Mouse (Mus musculus): ENCODE results near the gene Bsn. TPM values are rescaled to one million over a fixed set of nuclear protein-coding genes. Genes with fewer than 3 reads are reported as not detected.
A peak's percentile ranks its signal among the peaks of the same experiment; 100 is the strongest.

The Bsn gene
- polyA plus RNA-seq, 1 experiment from 2014 or later: 5.4 TPM

GRCm38 (mm10) chr9:108112719-108113340 is 77.4 kb downstream of the Bsn start:
- Histone ChIP-seq H3K4me1 (peaks cover 8% of the 10 kb centered on the region), H3K27ac (no peak overlapping the region), H3K9me3 (replicated peaks) (no peaks in the 10 kb centered on the region), H3K27me3 (peaks cover 27% of the 10 kb centered on the region), H3K9ac (no peak overlapping the region), H3K36me3 (peaks cover 68% of the 10 kb centered on the region), H3K4me3 (no peak overlapping the region), H3K4me2 (replicated peaks) (no peak overlapping the region)
- no peak for ATAC-seq (ENCODE audit: low FRiP score)
- 92% methylated on average over 18 of the region's 18 CpGs for WGBS

- Histone ChIP-seq H3K36me3 (peaks cover 66% of the 10 kb centered on the region), H3K4me1 (peaks cover 8% of the 10 kb centered on the region), H3K4me3 (no peak overlapping the region; the same call in 1 of the 2 replicates), H3K27ac (no peak overlapping the region), H3K9ac (0 out of 2 replicates have a peak overlapping the region, but pooled peaks have one; percentile 27), H3K4me2 (replicated peaks) (peak overlapping the region; percentile 38), H3K27me3 (peaks cover 27% of the 10 kb centered on the region), H3K9me3 (replicated peaks) (no peaks in the 10 kb centered on the region)
- WGBS: 75% methylated on average over 17 of the region's 17 CpGs
- no peak for ATAC-seq (ENCODE audit: low FRiP score)
These were observed 78.5 kb downstream of the Bsn start for GRCm38 (mm10) chr9:108111593-108112121.

- H3K27me3 ChIP-seq: peaks cover 27% of the 10 kb centered on the region
- H3K27ac ChIP-seq: 0 out of 2 replicates have a peak overlapping the region, but pooled peaks have one; percentile 17
- H3K9me3 ChIP-seq (replicated peaks): no peaks in the 10 kb centered on the region
- H3K36me3 ChIP-seq: peaks cover 65% of the 10 kb centered on the region
- no peak for ATAC-seq (ENCODE audit: low FRiP score)
- 0 out of 2 replicates have a peak overlapping the region, but pooled peaks have one; percentile 27 for H3K9ac ChIP-seq
- H3K4me2 ChIP-seq (replicated peaks): peak overlapping the region; percentile 38
- H3K4me1 ChIP-seq: peaks cover 8% of the 10 kb centered on the region
- WGBS: 17% methylated on average over 22 of the region's 22 CpGs
- H3K4me3 ChIP-seq: peak overlapping the region; percentile 23
These were observed 79.0 kb downstream of the Bsn start for GRCm38 (mm10) chr9:108111101-108111592.

GRCm38 (mm10) chr9:108110160-108110559 is 80.0 kb downstream of the Bsn start:
- Histone ChIP-seq H3K9ac (no peak overlapping the region), H3K27ac (no peak overlapping the region), H3K4me1 (peaks cover 16% of the 10 kb centered on the region), H3K9me3 (replicated peaks) (no peaks in the 10 kb centered on the region), H3K4me3 (no peak overlapping the region), H3K4me2 (replicated peaks) (no peak overlapping the region), H3K27me3 (peaks cover 26% of the 10 kb centered on the region), H3K36me3 (peaks cover 61% of the 10 kb centered on the region)
- 84% methylated on average over 16 of the region's 16 CpGs for WGBS
- no peak for ATAC-seq (ENCODE audit: low FRiP score)

GRCm38 (mm10) chr9:108107867-108108266 is 82.3 kb downstream of the Bsn start:
- WGBS: 94% methylated on average over 16 of the region's 16 CpGs
- no peaks in the 10 kb centered on the region for H3K9me3 ChIP-seq (replicated peaks)
- H3K36me3 ChIP-seq: peaks cover 47% of the 10 kb centered on the region
- no peak overlapping the region for H3K4me3 ChIP-seq
- H3K27ac ChIP-seq: no peak overlapping the region
- no peak overlapping the region for H3K9ac ChIP-seq
- no peak overlapping the region for H3K4me2 ChIP-seq (replicated peaks)
- no peak for ATAC-seq (ENCODE audit: low FRiP score)
- peaks cover 18% of the 10 kb centered on the region for H3K27me3 ChIP-seq
- H3K4me1 ChIP-seq: peaks cover 23% of the 10 kb centered on the region

- 88% methylated on average over 23 of the region's 23 CpGs for WGBS
- ATAC-seq (ENCODE audit: low FRiP score): no peak
- H3K27ac ChIP-seq: no peak overlapping the region
- H3K36me3 ChIP-seq: peaks cover 52% of the 10 kb centered on the region
- H3K9ac ChIP-seq: no peak overlapping the region
- H3K9me3 ChIP-seq (replicated peaks): no peaks in the 10 kb centered on the region
- no peak overlapping the region for H3K4me2 ChIP-seq (replicated peaks)
- H3K4me3 ChIP-seq: no peak overlapping the region
- 0 out of 2 replicates have a peak, but pooled peaks cover 9% of the 10 kb centered on the region for H3K27me3 ChIP-seq
- H3K4me1 ChIP-seq: peaks cover 20% of the 10 kb centered on the region
These were observed 84.1 kb downstream of the Bsn start for GRCm38 (mm10) chr9:108106090-108106489.

GRCm38 (mm10) chr9:108105549-108105863 is 84.7 kb downstream of the Bsn start:
- H3K4me3 ChIP-seq: no peak overlapping the region
- H3K9ac ChIP-seq: peak overlapping the region; percentile 36
- H3K4me1 ChIP-seq: peaks cover 15% of the 10 kb centered on the region
- H3K27me3 ChIP-seq: 0 out of 2 replicates have a peak, but pooled peaks cover 6% of the 10 kb centered on the region
- peaks cover 51% of the 10 kb centered on the region for H3K36me3 ChIP-seq
- no peak for ATAC-seq (ENCODE audit: low FRiP score)
- H3K27ac ChIP-seq: peak overlapping the region; percentile 12; the same call in 1 of the 2 replicates
- WGBS: 71% methylated on average over 12 of the region's 12 CpGs
- H3K4me2 ChIP-seq (replicated peaks): 0 out of 2 replicates have a peak overlapping the region, but pooled peaks have one; percentile 34
- H3K9me3 ChIP-seq (replicated peaks): no peaks in the 10 kb centered on the region

GRCm38 (mm10) chr9:108104766-108105548 is 85.2 kb downstream of the Bsn start:
- Histone ChIP-seq H3K9me3 (replicated peaks) (no peaks in the 10 kb centered on the region), H3K4me3 (no peak overlapping the region), H3K27ac (peak overlapping the region; percentile 12; the same call in 1 of the 2 replicates), H3K36me3 (peaks cover 45% of the 10 kb centered on the region), H3K4me1 (peaks cover 15% of the 10 kb centered on the region), H3K27me3 (0 out of 2 replicates have a peak, but pooled peaks cover 6% of the 10 kb centered on the region), H3K4me2 (replicated peaks) (peak overlapping the region; percentile 34), H3K9ac (peak overlapping the region; percentile 36)
- peak; percentile 35 for ATAC-seq (ENCODE audit: low FRiP score)
- WGBS: 35% methylated on average over 31 of the region's 31 CpGs

- 73% methylated on average over 8 of the region's 8 CpGs for WGBS
- Histone ChIP-seq H3K36me3 (peaks cover 43% of the 10 kb centered on the region), H3K4me1 (peaks cover 9% of the 10 kb centered on the region)
These were observed 90.6 kb downstream of the Bsn start for GRCm38 (mm10) chr9:108099619-108100018.

GRCm38 (mm10) chr9:108095949-108096712 is 94.1 kb downstream of the Bsn start:
- Histone ChIP-seq H3K9ac (no peak overlapping the region), H3K4me2 (replicated peaks) (no peak overlapping the region), H3K36me3 (peaks cover 38% of the 10 kb centered on the region), H3K4me3 (no peak overlapping the region), H3K4me1 (peaks cover 18% of the 10 kb centered on the region), H3K27ac (peak overlapping the region; percentile 23; the same call in 1 of the 2 replicates), H3K27me3 (no peaks in the 10 kb centered on the region), H3K9me3 (replicated peaks) (no peaks in the 10 kb centered on the region)
- ATAC-seq (ENCODE audit: low FRiP score): no peak
- 62% methylated on average over 10 of the region's 10 CpGs for WGBS

More at GRCm38 (mm10) chr9:108099619-108100018, 90.6 kb downstream of the Bsn start:
- no peak overlapping the region for H3K4me2 ChIP-seq (replicated peaks)
- ATAC-seq (ENCODE audit: low FRiP score): no peak
- H3K9ac ChIP-seq: no peak overlapping the region
- no peak overlapping the region for H3K4me3 ChIP-seq
- H3K27me3 ChIP-seq: no peaks in the 10 kb centered on the region
- no peak overlapping the region for H3K27ac ChIP-seq
- H3K9me3 ChIP-seq (replicated peaks): no peaks in the 10 kb centered on the region

- Histone ChIP-seq H3K9me3 (replicated peaks) (no peaks in the 10 kb centered on the region), H3K4me3 (peak overlapping the region; percentile 88), H3K36me3 (peaks cover 40% of the 10 kb centered on the region), H3K4me1 (peaks cover 18% of the 10 kb centered on the region), H3K27me3 (no peaks in the 10 kb centered on the region), H3K4me2 (replicated peaks) (peak overlapping the region; percentile 94), H3K27ac (0 out of 2 replicates have a peak overlapping the region, but pooled peaks have one; percentile 76), H3K9ac (no peak overlapping the region)
- WGBS: 12% methylated on average over 3 of the region's 3 CpGs
- no peak for ATAC-seq (ENCODE audit: low FRiP score)
These were observed 94.7 kb downstream of the Bsn start for GRCm38 (mm10) chr9:108095518-108095917.

Measured in hindbrain, embryonic 12.5 days (tissue).